Mouse (Mus musculus) embryonic facial prominence, embryonic 11.5 days (tissue): Measurements from ENCODE around the gene Il17rd. TPM values are rescaled to one million over a fixed set of nuclear protein-coding genes. Genes with fewer than 3 reads are reported as not detected.

Experiments used
- ATAC-seq: fragments of 200-750 bp; cut with Nextera tagmentation; replicated peaks from 2 replicates; pipeline ENCODE4 v1.8.0; 2017; ENCODE audit warnings: low read depth; ENCODE audit not compliant: insufficient number of reproducible peaks, low FRiP score, low TSS enrichment
- DNase-seq: peaks from one replicate; pipeline ENCODE4 v3.0.0-alpha.2; 2015; ENCODE audit warnings: low spot score
- H3K27ac ChIP-seq: fragments of 300-500 bp; sonication (generic); replicated peaks from 2 replicates; pipeline ENCODE4 v1.5.1; 2014; ENCODE audit warnings: mild to moderate bottlenecking, low read depth, low read length, control low read depth
- H3K27me3 ChIP-seq: fragments of 300-500 bp; sonication (generic); 2 replicates; pipeline ENCODE4 v1.6.1; 2014; ENCODE audit warnings: mild to moderate bottlenecking, low read length, moderate library complexity, mixed read lengths; ENCODE audit not compliant: control insufficient read depth, insufficient read depth
- H3K36me3 ChIP-seq: fragments of 300-500 bp; sonication (generic); replicated peaks from 2 replicates; pipeline ENCODE4 v1.6.1; 2014; ENCODE audit warnings: low read depth, mild to moderate bottlenecking, low read length, moderate library complexity, mixed read lengths; ENCODE audit not compliant: control insufficient read depth, insufficient read depth
- H3K4me1 ChIP-seq: fragments of 300-500 bp; sonication (generic); 2 replicates; pipeline ENCODE4 v1.6.1; 2014; ENCODE audit warnings: low read length, mixed read lengths; ENCODE audit not compliant: control insufficient read depth, insufficient read depth
- H3K4me2 ChIP-seq: fragments of 300-500 bp; sonication (generic); 2 replicates; pipeline ENCODE4 v1.6.1; 2014; ENCODE audit warnings: low read depth, mild to moderate bottlenecking, control low read depth, low read length, moderate library complexity
- H3K4me3 ChIP-seq: fragments of 300-500 bp; sonication (generic); 2 replicates; pipeline ENCODE4 v1.5.1; 2014; ENCODE audit warnings: low read depth, low read length, control low read depth
- H3K9ac ChIP-seq: fragments of 300-500 bp; sonication (generic); replicated peaks from 2 replicates; pipeline ENCODE4 v1.6.1; 2014; ENCODE audit warnings: mild to moderate bottlenecking, control low read depth, low read length
- H3K9me3 ChIP-seq: fragments of 300-500 bp; sonication (generic); replicated peaks from 2 replicates; pipeline ENCODE4 v1.6.1; 2016; ENCODE audit warnings: mild to moderate bottlenecking, low read length, inconsistent platforms, mixed read lengths; ENCODE audit not compliant: control insufficient read depth
- WGBS: fragments of 180-500 bp; shearing (Covaris S2); extraction: QIAGEN DNeasy Blood & Tissue Kit; methylation state at CpG from one replicate; pipeline ENCODE4 v1.1.7; 2014; 5-methylcytosine and 5-hydroxymethylcytosine counted together
- polyA plus RNA-seq: library from polyadenylated mRNA; unstranded; fragments of >200 nt; fragmentation: Nextera tagmentation; extraction: Ambion mirVana; gene quantifications from 2 replicates; pipeline ENCODE4 v1.2.1, GENCODE M21; 2014

Gene Il17rd
- polyA plus RNA-seq, 1 experiment from 2014 or later = 6.9 TPM

DNA sequence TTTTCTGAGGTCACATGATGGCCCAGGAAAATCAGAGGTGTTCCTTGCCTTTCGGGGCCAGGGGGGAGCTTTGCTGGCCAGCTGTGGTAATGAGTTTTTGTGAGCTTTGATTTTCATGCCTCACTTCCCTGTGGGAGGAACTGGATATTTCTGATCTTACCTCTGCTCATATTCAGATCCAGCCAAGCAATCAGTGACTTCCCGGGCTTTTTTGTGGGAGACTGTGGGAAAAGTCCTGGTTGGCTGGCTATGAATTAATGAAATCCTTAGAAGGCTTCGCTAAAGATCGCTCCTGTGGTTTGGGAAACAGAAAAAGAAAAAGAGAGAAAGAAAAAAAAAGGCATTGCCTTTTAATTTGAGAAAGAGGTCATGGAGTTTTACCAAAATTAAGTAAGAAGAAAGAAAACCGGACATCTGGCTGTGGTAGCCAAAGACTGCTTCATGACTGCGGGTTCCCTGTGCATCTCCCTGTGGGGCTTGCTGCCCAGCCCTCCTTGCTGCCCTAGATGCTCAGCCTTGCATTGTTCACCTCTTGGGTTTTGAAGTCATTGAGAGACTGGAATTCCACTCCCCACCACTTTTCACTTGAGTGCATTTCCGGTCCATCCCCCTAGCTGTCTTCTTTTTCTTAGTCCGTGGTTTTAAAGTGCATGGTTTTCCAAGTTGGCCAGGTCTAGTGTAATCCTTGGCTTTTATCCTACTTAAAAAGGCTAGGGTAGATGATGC, 9.7 kb downstream of the Il17rd start:
- no peak overlapping the region for H3K4me3 ChIP-seq
- peak; percentile 45 for DNase-seq

DNA sequence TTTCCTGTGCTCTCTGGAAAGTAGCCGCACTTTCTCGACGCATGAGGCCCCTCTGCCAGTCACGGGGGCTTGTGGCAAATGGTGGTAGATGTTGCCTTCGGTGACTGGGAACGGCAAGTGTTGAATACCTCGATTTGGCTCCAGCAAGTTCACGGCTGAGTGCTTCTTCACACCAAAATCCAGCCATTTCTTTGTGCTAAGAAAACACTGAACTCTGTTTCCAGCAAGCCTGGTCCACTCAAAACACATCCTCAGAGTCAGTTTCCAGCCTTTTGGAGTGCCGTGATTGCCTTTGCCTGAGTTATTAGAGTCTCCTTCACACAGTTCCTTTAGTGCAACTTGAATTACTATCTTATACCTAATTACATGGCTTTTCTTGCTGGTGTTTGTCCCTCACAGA, 11.3 kb downstream of the Il17rd start:
- H3K27ac ChIP-seq = peak overlapping the region; percentile 92
- DNase-seq = no peak
- no peaks in the 10 kb centered on the region for H3K9me3 ChIP-seq
- no peak for ATAC-seq
- H3K4me3 ChIP-seq = no peak overlapping the region
- H3K27me3 ChIP-seq = no peaks in the 10 kb centered on the region
- H3K4me2 ChIP-seq = no peak overlapping the region
- WGBS = 30% methylated on average over 9 of the region's 9 CpGs
- no peak overlapping the region for H3K9ac ChIP-seq
- peaks cover 17% of the 10 kb centered on the region for H3K4me1 ChIP-seq
- H3K36me3 ChIP-seq = no peaks in the 10 kb centered on the region

More for the DNA sequence above, 9.7 kb downstream of the Il17rd start:
- Histone ChIP-seq H3K4me1 (peaks cover 25% of the 10 kb centered on the region), H3K4me2 (no peak overlapping the region), H3K36me3 (no peaks in the 10 kb centered on the region), H3K27ac (peak overlapping the region; percentile 54; the same call in 1 of the 2 replicates), H3K27me3 (no peaks in the 10 kb centered on the region), H3K9ac (no peak overlapping the region), H3K9me3 (no peaks in the 10 kb centered on the region)
- no peak for ATAC-seq
- 25% methylated on average over 8 of the region's 8 CpGs for WGBS

DNA sequence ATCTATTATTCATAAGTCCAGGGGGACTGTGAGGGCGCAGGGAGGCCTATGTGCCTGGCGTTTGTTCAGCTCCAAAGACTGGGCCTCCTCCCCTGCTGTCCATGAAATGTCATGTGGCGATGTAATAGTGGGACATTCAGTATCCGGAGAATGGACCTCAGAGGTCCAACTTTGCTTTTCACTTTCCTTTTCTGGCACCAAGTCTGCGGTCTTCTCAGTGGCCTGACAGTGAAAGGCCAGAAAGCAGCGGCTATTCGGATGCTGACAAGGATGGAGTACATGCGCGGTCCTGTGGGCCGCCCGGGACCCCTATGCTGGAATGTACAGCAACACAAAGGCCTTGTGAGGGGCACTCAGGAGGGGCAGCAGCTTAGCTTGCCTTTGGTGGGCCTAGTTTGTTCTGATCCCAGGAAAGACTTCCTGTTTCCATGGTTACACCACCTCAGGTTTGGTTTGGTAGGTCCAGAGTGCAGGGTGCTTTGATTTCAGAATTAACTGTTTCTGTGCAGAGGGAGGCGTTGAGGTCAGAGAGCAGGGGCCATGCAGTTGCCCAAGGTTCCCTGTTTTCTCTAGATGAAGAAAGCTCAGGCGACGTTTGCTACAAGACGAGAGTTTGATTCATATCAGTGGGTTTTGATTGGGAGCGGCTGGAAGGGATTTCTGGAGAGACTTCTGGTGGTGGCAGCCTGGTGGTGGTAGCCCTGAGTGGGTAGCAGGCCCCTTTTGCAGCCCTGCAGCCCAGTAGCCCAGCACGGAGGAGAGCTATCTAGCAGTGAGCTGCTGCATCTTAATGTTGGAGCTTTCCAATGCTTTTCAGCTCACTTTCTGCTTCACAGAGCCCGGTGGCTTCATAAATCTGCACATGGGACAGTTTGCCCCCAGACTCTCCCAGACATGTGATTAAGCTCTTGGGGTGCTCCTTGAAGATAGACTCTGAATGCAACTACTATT, 12.1 kb downstream of the Il17rd start:
- Histone ChIP-seq H3K4me3 (no peak overlapping the region), H3K4me2 (peak overlapping the region; percentile 21; the same call in 1 of the 2 replicates), H3K27ac (peak overlapping the region; percentile 92), H3K4me1 (peaks cover 16% of the 10 kb centered on the region), H3K9ac (peak overlapping the region; percentile 42), H3K27me3 (no peaks in the 10 kb centered on the region), H3K9me3 (no peaks in the 10 kb centered on the region), H3K36me3 (no peaks in the 10 kb centered on the region)
- DNase-seq = peak; percentile 73
- WGBS = 14% methylated on average over 18 of the region's 18 CpGs
- ATAC-seq = peak; percentile 74

DNA sequence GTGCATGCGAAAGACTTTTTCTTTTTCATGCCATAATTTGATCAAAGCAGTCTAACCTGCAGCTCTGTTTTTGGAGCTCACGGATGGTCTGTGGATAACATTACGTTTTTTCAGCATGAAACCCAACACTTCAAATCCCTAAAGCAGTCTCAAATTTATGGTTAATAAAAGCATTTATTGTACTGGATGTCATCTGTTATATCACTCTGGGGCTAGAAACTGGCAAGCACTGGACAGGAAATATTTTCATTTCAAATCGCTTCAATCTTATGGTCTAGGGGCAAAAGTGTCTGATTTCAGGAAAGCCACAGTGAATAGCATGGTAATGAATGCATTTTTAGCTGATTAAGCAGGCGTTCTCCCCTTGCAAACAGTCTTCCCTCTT, 12.8 kb downstream of the Il17rd start:
- no peak overlapping the region; the same call in 1 of the 2 replicates for H3K9ac ChIP-seq
- H3K36me3 ChIP-seq = no peaks in the 10 kb centered on the region
- peak overlapping the region; percentile 92 for H3K27ac ChIP-seq
- H3K27me3 ChIP-seq = no peaks in the 10 kb centered on the region
- peak; percentile 35; the same call in 1 of the 2 replicates for ATAC-seq
- DNase-seq = peak; percentile 66
- no peaks in the 10 kb centered on the region for H3K9me3 ChIP-seq
- 10% methylated on average over 5 of the region's 5 CpGs for WGBS
- peak overlapping the region; percentile 21; the same call in 1 of the 2 replicates for H3K4me2 ChIP-seq
- no peak overlapping the region for H3K4me3 ChIP-seq
- peaks cover 16% of the 10 kb centered on the region for H3K4me1 ChIP-seq

DNA sequence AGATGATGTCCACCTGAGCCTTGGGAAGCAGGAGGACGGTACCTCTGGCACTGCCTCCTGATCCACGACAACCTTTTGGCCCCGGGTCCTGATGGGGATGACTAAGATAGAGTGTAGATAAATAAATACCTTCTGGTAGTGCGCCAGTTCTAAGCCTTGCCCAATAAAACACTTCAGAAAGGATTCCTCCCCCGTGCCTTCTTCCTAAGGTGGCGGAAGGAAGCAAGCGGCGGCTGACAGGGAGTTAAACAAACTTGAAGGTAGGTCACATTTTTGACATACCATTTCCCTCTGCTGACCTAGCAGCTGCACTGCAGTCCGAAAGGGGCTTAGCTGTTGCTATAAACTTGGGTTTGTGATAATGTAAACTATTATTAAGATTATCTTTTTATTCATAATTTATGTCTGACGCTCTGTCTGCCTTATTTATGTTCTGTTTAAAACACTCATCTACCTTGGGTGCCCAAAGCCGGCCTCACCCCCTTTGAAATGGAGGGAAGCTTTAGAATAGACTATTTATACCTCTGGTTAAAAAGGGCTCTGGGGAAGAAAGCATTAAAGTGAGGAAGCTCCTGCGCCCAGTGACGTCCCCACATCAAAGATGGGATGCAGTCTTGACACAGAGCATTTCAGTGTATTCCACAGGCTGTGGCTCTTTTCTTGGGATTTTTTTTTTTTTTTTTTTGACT, 19.9 kb downstream of the Il17rd start:
- Histone ChIP-seq H3K9me3 (no peaks in the 10 kb centered on the region), H3K4me1 (peaks cover 9% of the 10 kb centered on the region), H3K9ac (no peak overlapping the region), H3K4me2 (no peak overlapping the region), H3K27ac (no peak overlapping the region), H3K4me3 (no peak overlapping the region), H3K36me3 (no peaks in the 10 kb centered on the region), H3K27me3 (no peaks in the 10 kb centered on the region)
- ATAC-seq (no peak), DNase-seq (no peak)
- WGBS = 16% methylated on average over 13 of the region's 13 CpGs

DNA sequence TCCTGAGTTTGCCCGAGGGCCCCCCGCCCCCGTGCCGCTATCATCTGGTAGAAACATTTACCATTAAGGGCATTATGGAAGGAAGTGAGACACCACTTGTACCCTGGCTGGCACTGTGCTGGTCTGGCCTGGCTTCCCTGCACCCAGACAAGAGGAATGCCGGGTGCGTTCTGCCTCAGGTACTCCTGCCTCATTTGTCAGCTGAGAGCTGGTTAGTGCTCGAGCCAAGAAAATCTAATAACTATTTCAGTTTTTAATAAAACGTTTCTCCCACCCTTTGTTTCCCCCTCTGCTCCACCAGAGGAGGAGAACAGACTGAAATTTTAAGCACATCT, 20.4 kb downstream of the Il17rd start:
- DNase-seq = no peak
- Histone ChIP-seq H3K27ac (no peak overlapping the region), H3K9me3 (no peaks in the 10 kb centered on the region), H3K4me3 (no peak overlapping the region), H3K4me1 (peaks cover 9% of the 10 kb centered on the region), H3K4me2 (no peak overlapping the region), H3K9ac (no peak overlapping the region), H3K36me3 (no peaks in the 10 kb centered on the region), H3K27me3 (no peaks in the 10 kb centered on the region)
- WGBS = 10% methylated on average over 8 of the region's 8 CpGs
- ATAC-seq = no peak

DNA sequence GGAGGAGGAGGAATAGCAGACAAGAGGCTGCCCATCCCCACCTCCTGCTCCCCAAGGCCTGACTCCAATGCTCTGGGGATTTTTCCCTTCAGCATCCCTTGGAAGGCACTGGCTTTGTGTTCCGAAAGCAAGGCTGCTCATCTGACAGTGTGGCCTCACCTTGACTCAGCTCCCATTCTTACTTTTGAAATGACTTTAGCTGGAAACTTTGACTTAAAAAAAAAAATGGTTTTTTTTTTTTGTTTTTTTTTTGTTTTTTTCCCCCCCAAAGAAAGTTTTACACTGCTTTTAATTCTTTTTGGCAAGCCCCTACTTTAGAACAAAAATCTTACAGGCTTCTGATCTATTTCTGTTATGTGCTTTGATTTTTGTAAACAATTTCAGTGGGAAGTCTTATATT, 24.6 kb downstream of the Il17rd start:
- Histone ChIP-seq H3K9ac (no peak overlapping the region), H3K4me3 (no peak overlapping the region), H3K4me2 (no peak overlapping the region), H3K36me3 (no peaks in the 10 kb centered on the region), H3K9me3 (no peaks in the 10 kb centered on the region), H3K27me3 (no peaks in the 10 kb centered on the region), H3K27ac (no peak overlapping the region), H3K4me1 (peaks cover 26% of the 10 kb centered on the region)
- ATAC-seq (no peak), DNase-seq (no peak)
- WGBS = 27% methylated on average over 1 of the region's 1 CpGs
